Mouse (Mus musculus) midbrain, embryonic 10.5 days (tissue): ENCODE measurements around the gene Rapgef3. TPM values are rescaled to one million over a fixed set of nuclear protein-coding genes. Genes with fewer than 3 reads are reported as not detected.
A peak's percentile ranks its signal among the peaks of the same experiment; 100 is the strongest.

Experiments used
- DNase-seq: peaks from one replicate; pipeline ENCODE4 v3.0.0-alpha.2; 2017; ENCODE audit warnings: low spot score
- H3K27ac ChIP-seq: fragments of 300-500 bp; sonication (generic); replicated peaks from 2 replicates; pipeline ENCODE4 v1.5.1; 2016; ENCODE audit warnings: mild to moderate bottlenecking
- H3K27me3 ChIP-seq: fragments of 300-500 bp; sonication (generic); 2 replicates; pipeline ENCODE4 v1.6.1; 2016; ENCODE audit warnings: low read depth, mild to moderate bottlenecking; ENCODE audit not compliant: poor library complexity, severe bottlenecking
- H3K36me3 ChIP-seq: fragments of 300-500 bp; sonication (generic); 2 replicates; pipeline ENCODE4 v1.6.1; 2016; ENCODE audit warnings: mild to moderate bottlenecking, moderate library complexity
- H3K4me1 ChIP-seq: fragments of 300-500 bp; sonication (generic); 2 replicates; pipeline ENCODE4 v1.6.1; 2016
- H3K4me3 ChIP-seq: fragments of 300-500 bp; sonication (generic); 2 replicates; pipeline ENCODE4 v1.5.1; 2016; ENCODE audit warnings: mild to moderate bottlenecking, moderate library complexity
- H3K9me3 ChIP-seq: fragments of 300-500 bp; sonication (generic); replicated peaks from 2 replicates; pipeline ENCODE4 v1.6.1; 2016; ENCODE audit warnings: mild to moderate bottlenecking
- WGBS: fragments of 180-500 bp; shearing (Covaris S2); methylation state at CpG from one replicate; pipeline ENCODE4 v1.1.7; 2016; 5-methylcytosine and 5-hydroxymethylcytosine counted together
- polyA plus RNA-seq: library from polyadenylated mRNA; unstranded; fragments of >200 nt; fragmentation: Nextera tagmentation; extraction: Ambion mirVana; gene quantifications from 2 replicates; pipeline ENCODE4 v1.2.1, GENCODE M21; 2016

Rapgef3 gene
- polyA plus RNA-seq, 1 experiment from 2014 or later, result 5.3 TPM

DNA sequence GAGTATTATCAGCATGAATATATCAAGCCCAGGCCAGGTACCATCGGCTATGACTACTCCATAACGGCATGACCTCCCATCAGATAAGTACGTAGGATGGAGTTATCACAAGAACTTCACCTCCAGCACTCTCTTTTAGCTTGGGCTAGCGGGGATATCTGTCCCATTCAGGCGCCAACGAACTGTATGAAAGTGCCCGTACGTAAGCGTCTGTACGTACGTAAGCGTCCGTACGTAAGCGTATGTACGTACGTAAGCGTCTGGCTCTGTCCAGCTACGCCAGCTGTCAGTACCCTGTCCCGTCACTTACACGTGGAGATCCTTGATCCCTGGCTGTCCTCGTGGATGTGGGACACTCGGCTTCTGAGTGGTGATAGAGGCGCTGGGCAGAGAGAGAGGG, 21.0 kb downstream of the Rapgef3 start:
- Histone ChIP-seq H3K9me3 (no peaks in the 10 kb centered on the region), H3K36me3 (no peaks in the 10 kb centered on the region), H3K27me3 (no peaks in the 10 kb centered on the region), H3K4me1 (peaks cover 47% of the 10 kb centered on the region), H3K27ac (no peak overlapping the region), H3K4me3 (no peak overlapping the region)
- no peak for DNase-seq
- 94% methylated on average over 24 of the region's 24 CpGs for WGBS

DNA sequence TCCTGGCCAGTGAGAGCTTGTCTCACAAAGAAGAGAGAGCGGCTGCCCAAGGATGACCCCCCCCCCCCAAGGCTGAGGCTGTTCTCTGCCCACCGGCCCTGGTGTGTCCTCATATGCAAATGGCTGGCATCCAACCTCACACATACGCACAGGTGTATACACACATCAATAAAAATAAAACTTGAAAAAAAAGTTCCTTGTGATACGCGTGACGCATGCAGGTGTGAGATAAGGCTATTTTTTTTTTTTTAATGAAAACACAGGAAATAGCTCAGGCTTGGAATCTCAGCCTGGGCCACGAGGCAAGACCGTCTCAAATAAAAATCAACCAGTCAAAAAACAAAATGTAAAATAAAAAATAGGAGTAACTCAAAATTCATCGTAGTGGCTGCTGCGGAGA, 21.5 kb downstream of the Rapgef3 start:
- WGBS, result 97% methylated on average over 10 of the region's 10 CpGs
- Histone ChIP-seq H3K4me1 (peaks cover 52% of the 10 kb centered on the region), H3K36me3 (no peaks in the 10 kb centered on the region), H3K4me3 (no peak overlapping the region), H3K9me3 (no peaks in the 10 kb centered on the region), H3K27ac (no peak overlapping the region), H3K27me3 (no peaks in the 10 kb centered on the region)
- no peak for DNase-seq

DNA sequence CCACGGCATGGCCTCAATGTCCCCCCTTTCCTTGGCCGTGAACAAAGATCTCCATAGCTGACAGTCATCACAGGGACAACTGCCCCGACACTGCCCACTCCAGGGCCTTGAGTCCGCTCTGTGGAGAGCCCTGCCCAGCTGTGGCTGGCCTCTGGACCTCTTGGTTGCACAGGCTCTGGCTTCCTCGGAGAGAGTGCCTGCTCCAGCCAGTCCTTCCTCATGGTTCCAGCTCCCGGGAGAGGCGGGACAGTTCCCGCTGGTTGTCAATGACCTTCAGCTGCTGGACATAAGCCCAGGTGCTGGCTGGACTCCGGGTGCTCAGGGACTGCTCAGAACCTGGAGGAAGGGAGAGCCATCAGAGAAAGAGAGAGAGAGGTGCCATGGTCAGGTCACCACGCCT, 22.4 kb downstream of the Rapgef3 start:
- WGBS, result 82% methylated on average over 10 of the region's 10 CpGs
- Histone ChIP-seq H3K9me3 (no peaks in the 10 kb centered on the region), H3K27ac (peak overlapping the region; percentile 9), H3K36me3 (no peaks in the 10 kb centered on the region), H3K4me3 (no peak overlapping the region), H3K27me3 (no peaks in the 10 kb centered on the region), H3K4me1 (peaks cover 48% of the 10 kb centered on the region)
- no peak for DNase-seq

DNA sequence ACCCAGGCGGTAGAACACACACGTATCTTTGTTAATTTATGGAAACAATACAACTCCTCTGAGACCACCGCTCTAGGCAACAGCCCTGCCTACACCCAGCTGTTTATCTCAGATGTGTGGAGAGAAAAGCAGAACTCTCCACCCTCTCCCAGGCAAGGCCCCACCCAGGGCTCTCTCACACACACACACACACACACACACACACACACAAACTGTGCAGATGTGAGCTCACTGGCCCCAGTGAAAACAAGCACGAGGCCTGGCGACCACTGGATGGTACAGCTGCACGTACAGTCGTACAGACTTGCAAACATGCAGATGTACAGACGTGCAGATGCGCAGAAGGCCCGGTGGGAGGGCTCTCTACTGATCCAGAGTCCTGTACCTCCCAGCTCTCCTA, 22.8 kb downstream of the Rapgef3 start:
- no peak overlapping the region for H3K4me3 ChIP-seq
- no peak for DNase-seq
- H3K27me3 ChIP-seq, result no peaks in the 10 kb centered on the region
- peak overlapping the region; percentile 9; the same call in 1 of the 2 replicates for H3K27ac ChIP-seq
- WGBS, result 85% methylated on average over 10 of the region's 10 CpGs
- H3K4me1 ChIP-seq, result peaks cover 45% of the 10 kb centered on the region
- no peaks in the 10 kb centered on the region for H3K36me3 ChIP-seq
- no peaks in the 10 kb centered on the region for H3K9me3 ChIP-seq

DNA sequence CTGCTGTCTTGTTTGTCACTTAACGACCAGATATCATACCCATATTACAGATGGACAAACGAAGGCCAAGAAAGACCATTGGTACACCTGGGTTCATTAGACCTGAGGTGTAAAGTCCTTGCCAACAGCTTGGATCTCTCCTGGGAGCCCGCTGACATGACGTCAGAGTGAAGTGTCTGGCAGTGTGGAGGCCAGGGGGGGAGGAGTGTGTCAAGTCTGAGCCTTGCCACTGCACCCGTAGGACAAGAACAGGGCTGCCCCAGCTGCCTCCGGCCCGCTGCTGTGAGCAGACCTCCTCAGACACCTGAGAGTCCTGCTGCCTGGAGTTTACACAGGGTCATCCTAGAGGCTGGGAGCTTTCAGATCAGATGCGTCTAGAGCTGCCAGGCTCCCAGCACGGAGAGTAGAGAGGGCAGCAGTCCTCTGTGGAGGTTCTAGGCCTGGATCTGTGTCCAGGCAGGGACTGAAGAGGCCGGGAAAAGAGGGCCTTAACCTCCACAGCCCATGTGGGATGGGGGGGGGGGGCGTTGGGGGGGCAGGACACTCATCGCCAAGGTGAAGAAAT, 23.7 kb downstream of the Rapgef3 start:
- Histone ChIP-seq H3K27me3 (no peaks in the 10 kb centered on the region), H3K4me3 (no peak overlapping the region), H3K36me3 (no peaks in the 10 kb centered on the region), H3K9me3 (no peaks in the 10 kb centered on the region), H3K27ac (no peak overlapping the region; the same call in 1 of the 2 replicates), H3K4me1 (peaks cover 41% of the 10 kb centered on the region)
- 78% methylated on average over 12 of the region's 12 CpGs for WGBS
- DNase-seq, result no peak

DNA sequence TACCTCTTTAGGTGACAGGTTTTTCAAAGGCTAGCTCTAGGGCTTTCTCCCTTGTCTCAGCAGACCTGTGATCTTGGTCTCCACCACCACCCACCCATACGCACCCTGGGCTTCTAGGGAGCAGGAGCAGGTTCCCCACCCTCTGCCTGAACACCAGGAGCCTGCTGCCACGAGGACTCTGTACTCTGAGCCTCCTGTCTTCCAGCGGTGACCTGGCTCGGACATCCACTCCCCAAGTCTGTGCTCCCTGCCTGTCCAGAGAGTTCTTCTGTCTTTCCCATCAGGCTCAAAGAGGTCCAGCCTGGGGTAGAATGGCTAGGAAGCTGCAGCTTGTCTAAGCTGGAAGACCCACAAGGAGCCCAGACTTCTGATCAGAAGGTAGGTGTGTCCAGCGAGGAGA, 24.6 kb downstream of the Rapgef3 start:
- H3K27ac ChIP-seq, result no peak overlapping the region; the same call in 1 of the 2 replicates
- H3K9me3 ChIP-seq, result no peaks in the 10 kb centered on the region
- no peaks in the 10 kb centered on the region for H3K36me3 ChIP-seq
- no peaks in the 10 kb centered on the region for H3K27me3 ChIP-seq
- 90% methylated on average over 5 of the region's 5 CpGs for WGBS
- DNase-seq, result no peak
- peaks cover 33% of the 10 kb centered on the region for H3K4me1 ChIP-seq
- no peak overlapping the region for H3K4me3 ChIP-seq

DNA sequence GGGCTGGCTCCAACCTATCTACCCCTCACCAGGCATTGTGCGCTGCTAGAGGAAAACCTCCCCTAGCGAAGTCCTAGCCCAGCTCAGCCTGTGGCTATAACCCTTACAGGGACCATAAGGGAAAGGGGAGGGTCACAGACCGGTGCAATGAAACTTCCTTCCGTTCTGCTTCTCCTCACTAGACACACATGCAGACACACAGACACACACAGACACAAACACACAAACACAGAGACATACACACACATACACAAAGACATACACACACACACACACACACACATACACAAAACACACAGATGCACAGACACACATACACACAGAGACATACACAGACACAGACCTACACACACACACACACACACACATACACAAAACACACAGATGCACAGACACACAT, 25.2 kb downstream of the Rapgef3 start:
- Histone ChIP-seq H3K27ac (0 out of 2 replicates have a peak overlapping the region, but pooled peaks have one; percentile 23), H3K4me1 (peaks cover 29% of the 10 kb centered on the region), H3K4me3 (no peak overlapping the region), H3K36me3 (no peaks in the 10 kb centered on the region), H3K27me3 (no peaks in the 10 kb centered on the region), H3K9me3 (no peaks in the 10 kb centered on the region)
- DNase-seq, result no peak
- WGBS, result 66% methylated on average over 4 of the region's 4 CpGs

DNA sequence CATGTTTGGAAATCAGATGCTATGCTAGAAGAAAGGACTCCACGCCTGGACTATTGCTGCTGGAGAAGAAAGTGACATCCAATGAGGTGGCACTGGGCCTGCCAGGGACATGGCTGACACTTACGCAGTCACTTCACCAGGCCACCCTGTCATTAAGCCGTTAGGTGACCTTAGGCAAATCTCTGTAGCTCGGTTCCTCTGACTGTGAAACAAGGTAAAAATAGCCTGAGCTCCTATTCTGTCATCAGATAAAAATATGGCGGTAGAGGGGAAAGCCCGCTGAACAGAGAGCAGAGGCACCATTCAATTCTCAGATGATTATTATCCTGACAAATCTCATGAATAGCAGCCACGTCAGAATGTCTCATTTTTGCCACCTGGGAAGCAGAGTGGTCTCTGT, 25.7 kb downstream of the Rapgef3 start:
- 77% methylated on average over 7 of the region's 7 CpGs for WGBS
- no peaks in the 10 kb centered on the region for H3K36me3 ChIP-seq
- no peaks in the 10 kb centered on the region for H3K27me3 ChIP-seq
- H3K4me3 ChIP-seq, result no peak overlapping the region
- peaks cover 29% of the 10 kb centered on the region for H3K4me1 ChIP-seq
- no peak for DNase-seq
- H3K27ac ChIP-seq, result 0 out of 2 replicates have a peak overlapping the region, but pooled peaks have one; percentile 23
- H3K9me3 ChIP-seq, result no peaks in the 10 kb centered on the region

DNA sequence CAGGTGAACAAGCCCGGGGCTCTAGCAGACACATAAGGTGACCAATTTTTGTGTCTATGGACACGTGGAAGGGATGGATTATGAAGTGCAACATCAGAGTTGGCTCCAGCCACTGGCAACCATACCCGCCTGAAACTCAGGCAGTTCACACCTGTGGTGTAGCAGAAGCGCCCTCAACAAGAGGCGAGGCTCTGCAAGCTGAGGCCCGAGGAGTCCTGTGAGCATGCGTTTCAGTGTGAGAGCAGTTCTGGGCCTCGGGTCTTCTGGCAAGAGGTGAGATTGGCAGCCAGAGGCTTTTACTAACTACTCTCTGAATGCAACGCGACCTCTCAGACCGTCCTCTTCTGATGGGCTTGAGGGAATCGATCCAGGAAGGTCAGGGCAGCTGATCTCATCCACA, 26.1 kb downstream of the Rapgef3 start:
- H3K27ac ChIP-seq, result no peak overlapping the region
- no peaks in the 10 kb centered on the region for H3K36me3 ChIP-seq
- H3K9me3 ChIP-seq, result no peaks in the 10 kb centered on the region
- 86% methylated on average over 12 of the region's 12 CpGs for WGBS
- no peak for DNase-seq
- peaks cover 29% of the 10 kb centered on the region for H3K4me1 ChIP-seq
- no peak overlapping the region for H3K4me3 ChIP-seq
- no peaks in the 10 kb centered on the region for H3K27me3 ChIP-seq

DNA sequence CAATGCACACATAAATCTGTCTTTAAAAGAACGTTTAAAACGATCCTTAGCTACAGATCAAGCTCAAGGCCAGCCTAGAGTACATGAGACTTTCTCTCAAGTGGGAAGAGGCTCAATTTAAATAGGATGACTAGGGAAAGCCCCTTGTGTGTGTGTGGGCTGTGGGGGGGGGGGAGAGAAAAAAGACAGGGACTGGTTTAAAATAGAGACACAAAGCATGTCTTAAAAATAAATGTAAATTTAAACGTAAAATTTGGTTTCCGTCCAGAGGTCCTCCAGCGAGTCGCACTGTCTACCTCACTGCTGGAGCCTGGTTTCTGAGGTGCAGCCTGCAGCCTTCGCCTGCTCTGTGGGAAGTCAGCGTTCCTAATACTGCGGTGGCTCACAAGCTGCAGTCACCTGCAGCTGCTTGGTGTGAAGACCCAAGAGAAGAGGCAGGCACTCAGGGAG, 27.5 kb downstream of the Rapgef3 start:
- Histone ChIP-seq H3K36me3 (no peaks in the 10 kb centered on the region), H3K4me3 (no peak overlapping the region), H3K9me3 (no peaks in the 10 kb centered on the region), H3K27ac (no peak overlapping the region), H3K27me3 (no peaks in the 10 kb centered on the region), H3K4me1 (peaks cover 26% of the 10 kb centered on the region)
- 90% methylated on average over 9 of the region's 9 CpGs for WGBS
- DNase-seq, result no peak

DNA sequence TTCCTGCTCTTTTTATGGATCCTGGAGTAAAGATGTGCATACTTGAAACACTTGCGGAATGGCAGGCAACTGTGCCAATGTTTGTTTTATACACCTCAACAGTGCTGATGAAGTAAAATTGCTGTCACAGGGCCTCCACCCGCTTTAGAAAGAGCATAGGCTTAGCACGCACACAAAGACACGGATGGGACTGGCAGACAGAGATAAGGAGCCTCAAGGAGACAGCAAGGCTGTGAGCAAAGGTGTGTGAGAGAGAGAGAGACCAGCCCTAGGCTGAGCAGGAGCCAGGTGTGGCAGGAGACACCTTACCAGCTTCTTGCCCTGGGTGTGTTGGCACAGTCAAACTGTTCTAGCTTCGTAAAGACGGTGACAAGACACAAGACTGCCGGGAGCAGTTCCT, 28.8 kb downstream of the Rapgef3 start:
- Histone ChIP-seq H3K27ac (no peak overlapping the region), H3K36me3 (no peaks in the 10 kb centered on the region), H3K9me3 (no peaks in the 10 kb centered on the region), H3K27me3 (no peaks in the 10 kb centered on the region), H3K4me1 (peaks cover 19% of the 10 kb centered on the region), H3K4me3 (no peak overlapping the region)
- 94% methylated on average over 7 of the region's 7 CpGs for WGBS
- no peak for DNase-seq

DNA sequence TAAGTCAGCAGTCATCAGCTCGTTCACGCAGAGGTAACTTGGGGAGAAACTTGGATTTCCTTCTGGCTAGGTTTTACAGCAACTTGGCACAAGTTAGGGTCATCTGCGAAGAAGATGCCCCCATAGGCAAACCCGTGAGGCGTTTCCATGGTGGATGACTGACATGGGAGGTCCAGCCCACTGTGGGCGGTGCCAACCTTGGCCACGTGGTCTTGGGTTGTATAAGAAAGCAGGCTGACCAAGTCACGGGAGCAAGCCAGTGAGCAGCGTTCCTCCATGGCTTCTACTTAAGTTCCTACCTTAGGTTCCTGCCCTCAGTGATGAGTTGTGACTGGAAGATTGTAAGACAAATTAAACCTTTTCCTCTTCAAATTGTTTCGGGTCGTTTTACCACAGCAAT, 35.8 kb downstream of the Rapgef3 start:
- H3K4me1 ChIP-seq, result peaks cover 9% of the 10 kb centered on the region
- no peak overlapping the region for H3K4me3 ChIP-seq
- no peak for DNase-seq
- no peaks in the 10 kb centered on the region for H3K27me3 ChIP-seq
- no peaks in the 10 kb centered on the region for H3K36me3 ChIP-seq
- no peak overlapping the region for H3K27ac ChIP-seq
- peaks cover 5% of the 10 kb centered on the region; the same call in 1 of the 2 replicates for H3K9me3 ChIP-seq
- 91% methylated on average over 11 of the region's 11 CpGs for WGBS

DNA sequence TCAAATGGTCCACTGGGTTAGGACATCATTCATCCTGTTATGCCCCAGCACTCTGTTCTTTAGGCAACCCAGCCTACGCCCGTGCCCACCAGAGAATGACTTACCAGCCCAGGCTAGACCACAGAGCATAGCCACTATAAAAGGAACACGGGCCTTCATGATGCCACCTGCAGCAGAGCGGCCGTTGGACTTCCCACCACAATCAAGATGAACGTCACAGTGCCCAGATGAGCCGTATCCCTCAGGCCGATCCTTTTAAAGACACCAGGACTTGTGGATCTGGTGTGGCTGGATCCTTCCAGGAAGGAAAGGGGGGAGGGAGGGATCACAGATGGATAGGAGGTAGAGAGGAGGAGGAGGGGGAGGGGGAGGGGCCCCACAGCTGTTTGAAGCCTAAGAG, 36.7 kb downstream of the Rapgef3 start, which contains the start of gene Endou:
Gene Endou (minus strand): TSS at position 229 of the 400 bp plus-strand sequence.
- 91% methylated on average over 8 of the region's 8 CpGs for WGBS

More for the DNA sequence above, 36.7 kb downstream of the Rapgef3 start, which contains the start of gene Endou:
- Histone ChIP-seq H3K4me3 (no peak within 1 kb of the TSS), H3K27me3 (no peaks in the 10 kb centered on the region), H3K27ac (no peak within 1 kb of the TSS), H3K4me1 (peaks cover 18% of the 10 kb centered on the region), H3K9me3 (peaks cover 5% of the 10 kb centered on the region; the same call in 1 of the 2 replicates), H3K36me3 (no peaks in the 10 kb centered on the region)
- no peak for DNase-seq
